Mouse (Mus musculus) limb, embryonic 10.5 days (tissue): Measurements from ENCODE around the gene Bcl2l15. TPM values are rescaled to one million over a fixed set of nuclear protein-coding genes. Genes with fewer than 3 reads are reported as not detected.

Experiments
- DNase-seq: peaks from one replicate; pipeline ENCODE4 v3.0.0-alpha.2; 2017; ENCODE audit warnings: low spot score
- H3K27ac ChIP-seq: fragments of 300-500 bp; sonication (generic); 2 replicates; pipeline ENCODE4 v1.5.1; 2016; ENCODE audit warnings: mild to moderate bottlenecking
- H3K27me3 ChIP-seq: fragments of 300-500 bp; sonication (generic); 2 replicates; pipeline ENCODE4 v1.6.1; 2016; ENCODE audit warnings: low read depth, mild to moderate bottlenecking; ENCODE audit not compliant: poor library complexity, severe bottlenecking
- H3K36me3 ChIP-seq: fragments of 300-500 bp; sonication (generic); 2 replicates; pipeline ENCODE4 v1.6.1; 2016; ENCODE audit warnings: mild to moderate bottlenecking, moderate library complexity
- H3K4me1 ChIP-seq: fragments of 300-500 bp; sonication (generic); 2 replicates; pipeline ENCODE4 v1.6.1; 2016
- H3K4me3 ChIP-seq: fragments of 300-500 bp; sonication (generic); 2 replicates; pipeline ENCODE4 v1.5.1; 2016; ENCODE audit warnings: mild to moderate bottlenecking, moderate library complexity
- H3K9me3 ChIP-seq: fragments of 300-500 bp; sonication (generic); replicated peaks from 2 replicates; pipeline ENCODE4 v1.6.1; 2016; ENCODE audit warnings: mild to moderate bottlenecking
- WGBS: fragments of 180-500 bp; shearing (Covaris S2); methylation state at CpG from one replicate; pipeline ENCODE4 v1.1.7; 2016; 5-methylcytosine and 5-hydroxymethylcytosine counted together
- polyA plus RNA-seq: library from polyadenylated mRNA; unstranded; fragments of >200 nt; fragmentation: Nextera tagmentation; extraction: Ambion mirVana; gene quantifications from 2 replicates; pipeline ENCODE4 v1.2.1, GENCODE M21; 2016

Bcl2l15 gene
- polyA plus RNA-seq, 1 experiment from 2014 or later: 0.15 TPM

DNA sequence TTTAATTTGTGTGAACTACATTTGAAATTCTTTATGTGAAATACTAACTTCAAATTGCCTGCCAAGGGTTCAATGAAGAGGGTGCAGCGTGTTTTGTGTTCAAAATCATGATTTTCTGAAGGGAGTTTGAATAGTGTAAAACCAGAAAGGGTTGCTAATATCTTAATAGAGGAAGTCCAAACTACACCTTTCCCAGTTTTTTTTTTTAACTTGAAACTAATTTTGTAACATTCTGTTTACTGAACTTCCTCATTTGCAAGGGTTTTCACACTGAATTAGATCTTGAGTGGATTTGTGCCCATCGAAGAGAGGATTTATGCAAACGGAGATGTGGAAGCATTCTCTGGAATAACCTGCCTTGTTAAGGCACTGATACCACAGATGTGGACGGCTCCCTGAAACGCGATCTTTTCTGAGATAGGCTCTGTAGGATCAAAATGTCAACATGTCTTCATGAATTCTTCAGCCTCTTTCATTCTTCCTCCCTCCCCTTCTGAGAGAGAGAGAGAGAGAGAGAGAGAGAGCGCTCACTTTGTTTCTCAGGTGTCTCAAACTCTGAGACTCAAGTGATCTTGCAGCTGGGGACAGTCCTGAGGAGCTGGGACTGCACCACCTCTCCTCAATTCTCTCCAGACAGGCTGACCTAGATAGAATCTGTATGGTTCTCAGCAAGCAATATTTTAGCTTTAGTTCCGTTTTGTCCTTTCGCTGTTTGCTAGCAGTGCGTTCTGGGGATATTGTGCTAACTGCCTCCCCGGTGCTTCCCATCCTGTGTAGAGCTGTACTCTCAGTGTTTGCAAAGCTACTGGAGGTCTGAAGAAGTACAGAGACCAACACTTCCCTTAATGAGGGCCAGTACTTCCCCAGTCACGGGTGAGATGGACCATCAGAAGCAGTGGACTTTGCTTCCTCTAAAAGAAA lies 26.7 kb downstream of the Bcl2l15 start, which contains the start of gene Ptpn22:
Gene Ptpn22 (plus strand): TSS at position 915 of the 921 bp plus-strand sequence.
- WGBS: 82% methylated on average over 12 of the region's 12 CpGs
- Histone ChIP-seq H3K36me3 (no peaks in the 10 kb centered on the region), H3K4me1 (no peaks in the 10 kb centered on the region), H3K4me3 (no peak within 1 kb of the TSS), H3K27ac (no peak within 1 kb of the TSS), H3K27me3 (no peaks in the 10 kb centered on the region), H3K9me3 (no peaks in the 10 kb centered on the region)
- no peak for DNase-seq

GRCm38 (mm10) chr3:103859851-103860391 lies 27.5 kb downstream of the Bcl2l15 start:
- Histone ChIP-seq H3K9me3 (no peaks in the 10 kb centered on the region), H3K4me3 (no peak overlapping the region), H3K36me3 (no peaks in the 10 kb centered on the region), H3K27me3 (no peaks in the 10 kb centered on the region), H3K27ac (no peak overlapping the region), H3K4me1 (no peaks in the 10 kb centered on the region)
- DNase-seq: no peak
- WGBS: 83% methylated on average over 6 of the region's 6 CpGs

- Histone ChIP-seq H3K4me1 (no peaks in the 10 kb centered on the region), H3K4me3 (no peak overlapping the region), H3K9me3 (no peaks in the 10 kb centered on the region), H3K27me3 (no peaks in the 10 kb centered on the region), H3K36me3 (no peaks in the 10 kb centered on the region), H3K27ac (no peak overlapping the region)
- no peak for DNase-seq
- 77% methylated on average over 4 of the region's 4 CpGs for WGBS
Observed at GRCm38 (mm10) chr3:103862721-103863220, 30.4 kb downstream of the Bcl2l15 start.

DNA sequence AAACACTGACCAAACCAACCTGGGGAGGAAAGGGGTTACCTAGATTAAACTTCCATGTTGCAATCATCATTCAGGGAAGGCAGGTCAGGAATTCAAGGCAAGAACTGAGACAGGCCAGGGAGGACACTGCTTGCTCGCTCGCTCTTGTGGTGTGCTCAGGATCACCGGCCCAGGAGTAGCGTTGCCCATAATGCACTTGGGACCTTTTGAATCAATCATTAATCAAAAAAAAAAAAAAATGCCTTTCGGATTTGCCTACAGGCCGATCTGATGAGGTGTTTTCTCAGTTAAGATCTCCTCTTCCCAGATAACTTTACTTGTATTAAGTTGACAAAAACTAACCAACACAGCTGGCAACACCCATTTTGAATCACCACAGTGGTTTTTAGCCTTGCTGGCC lies 31.8 kb downstream of the Bcl2l15 start:
- H3K4me1 ChIP-seq: no peaks in the 10 kb centered on the region
- H3K27ac ChIP-seq: no peak overlapping the region
- no peak for DNase-seq
- H3K27me3 ChIP-seq: no peaks in the 10 kb centered on the region
- 91% methylated on average over 6 of the region's 6 CpGs for WGBS
- no peaks in the 10 kb centered on the region for H3K9me3 ChIP-seq
- H3K4me3 ChIP-seq: no peak overlapping the region
- no peaks in the 10 kb centered on the region for H3K36me3 ChIP-seq

DNA sequence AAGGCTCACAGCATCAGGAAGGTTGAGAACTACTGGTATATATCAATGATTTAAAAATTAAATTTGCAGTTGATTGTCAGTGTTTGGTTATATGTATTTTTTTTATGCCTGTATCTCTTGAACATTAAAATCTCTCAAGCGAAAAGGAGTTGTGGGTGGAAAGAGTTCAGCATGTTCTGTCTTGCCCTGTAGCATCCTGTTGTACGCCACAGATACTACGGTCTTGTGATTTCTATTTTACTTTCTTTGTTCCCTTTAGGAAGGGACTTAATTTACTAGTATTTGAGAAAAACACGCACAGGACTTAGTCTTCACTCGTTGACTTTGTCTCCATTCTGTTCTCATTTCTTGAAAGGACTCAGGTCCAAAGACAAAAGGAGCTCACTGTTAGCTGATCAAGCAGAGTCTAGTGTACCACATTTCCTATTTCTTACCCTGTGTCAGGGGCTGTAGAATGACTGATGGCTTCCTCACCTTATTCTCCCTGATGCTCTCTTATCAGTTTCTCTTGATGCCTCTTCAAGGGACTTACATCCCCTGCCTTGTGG lies 35.1 kb downstream of the Bcl2l15 start:
- no peaks in the 10 kb centered on the region for H3K27me3 ChIP-seq
- H3K4me3 ChIP-seq: no peak overlapping the region
- no peaks in the 10 kb centered on the region for H3K36me3 ChIP-seq
- H3K9me3 ChIP-seq: no peaks in the 10 kb centered on the region
- no peak for DNase-seq
- H3K4me1 ChIP-seq: no peaks in the 10 kb centered on the region
- WGBS: 91% methylated on average over 5 of the region's 5 CpGs
- no peak overlapping the region for H3K27ac ChIP-seq

DNA sequence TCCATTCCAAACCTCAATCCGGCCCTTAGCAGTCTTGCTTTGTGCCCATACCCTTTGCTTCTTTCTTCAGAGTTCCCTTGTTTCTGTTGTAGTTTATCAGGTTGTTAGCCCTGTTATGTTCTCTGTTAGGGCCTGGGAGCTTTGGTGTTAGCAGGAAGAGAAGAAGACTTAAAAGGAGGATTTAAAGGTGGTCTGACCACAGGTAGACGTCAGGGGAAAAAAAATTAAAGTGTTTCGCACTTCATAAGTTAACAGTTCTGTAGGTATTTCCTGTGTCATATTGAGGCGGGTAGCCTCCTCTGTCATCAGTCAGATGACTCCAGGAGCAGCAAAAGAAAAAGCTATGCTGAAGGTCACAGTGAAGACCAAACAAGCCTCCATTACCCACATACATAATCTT lies 35.6 kb downstream of the Bcl2l15 start:
- no peak overlapping the region for H3K4me3 ChIP-seq
- H3K4me1 ChIP-seq: no peaks in the 10 kb centered on the region
- 81% methylated on average over 4 of the region's 4 CpGs for WGBS
- no peaks in the 10 kb centered on the region for H3K9me3 ChIP-seq
- DNase-seq: no peak
- no peaks in the 10 kb centered on the region for H3K36me3 ChIP-seq
- H3K27me3 ChIP-seq: no peaks in the 10 kb centered on the region
- no peak overlapping the region for H3K27ac ChIP-seq

GRCm38 (mm10) chr3:103872663-103873098 lies 40.3 kb downstream of the Bcl2l15 start:
- WGBS: 80% methylated on average over 3 of the region's 3 CpGs
- no peak for DNase-seq
- Histone ChIP-seq H3K27ac (no peak overlapping the region), H3K4me3 (no peak overlapping the region), H3K4me1 (no peaks in the 10 kb centered on the region), H3K27me3 (no peaks in the 10 kb centered on the region), H3K9me3 (no peaks in the 10 kb centered on the region), H3K36me3 (no peaks in the 10 kb centered on the region)

GRCm38 (mm10) chr3:103874329-103874728 lies 41.9 kb downstream of the Bcl2l15 start:
- no peak for DNase-seq
- H3K4me1 ChIP-seq: no peaks in the 10 kb centered on the region
- H3K4me3 ChIP-seq: no peak overlapping the region
- no peak overlapping the region for H3K27ac ChIP-seq
- no peaks in the 10 kb centered on the region for H3K27me3 ChIP-seq
- H3K36me3 ChIP-seq: no peaks in the 10 kb centered on the region
- 75% methylated on average over 7 of the region's 7 CpGs for WGBS
- no peaks in the 10 kb centered on the region for H3K9me3 ChIP-seq

DNA sequence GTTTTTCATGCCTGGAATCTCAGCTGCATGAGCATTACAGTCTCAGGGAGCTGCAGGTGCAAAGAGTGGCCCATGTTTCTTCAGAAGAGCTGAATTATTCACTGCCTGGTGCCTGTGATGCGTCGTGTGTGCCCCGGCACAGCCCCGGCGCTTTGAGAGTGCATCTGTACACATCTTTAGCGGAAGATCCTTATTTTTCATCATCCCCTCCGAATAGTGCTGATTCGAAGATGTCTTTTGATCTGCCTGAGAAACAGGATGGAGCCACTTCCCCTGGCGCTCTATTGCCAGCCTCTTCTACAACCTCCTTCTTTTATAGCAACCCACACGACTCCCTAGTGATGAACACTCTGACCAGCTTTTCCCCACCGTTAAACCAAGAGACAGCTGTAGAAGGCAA lies 53.5 kb downstream of the Bcl2l15 start:
- Histone ChIP-seq H3K4me3 (no peak overlapping the region), H3K9me3 (no peaks in the 10 kb centered on the region), H3K36me3 (no peaks in the 10 kb centered on the region), H3K4me1 (no peaks in the 10 kb centered on the region), H3K27ac (no peak overlapping the region), H3K27me3 (no peaks in the 10 kb centered on the region)
- whole genome bisulfite sequencing: 81% methylated on average over 11 of the region's 11 CpGs
- no peak for DNase-seq

- H3K27ac ChIP-seq: no peak overlapping the region
- no peaks in the 10 kb centered on the region for H3K27me3 ChIP-seq
- H3K9me3 ChIP-seq: no peaks in the 10 kb centered on the region
- no peak overlapping the region for H3K4me3 ChIP-seq
- no peaks in the 10 kb centered on the region for H3K36me3 ChIP-seq
- 36% methylated on average over 3 of the region's 3 CpGs for WGBS
- H3K4me1 ChIP-seq: no peaks in the 10 kb centered on the region; the same call in 1 of the 2 replicates
- no peak for DNase-seq
Observed at GRCm38 (mm10) chr3:103887581-103887980, 55.2 kb downstream of the Bcl2l15 start.

DNA sequence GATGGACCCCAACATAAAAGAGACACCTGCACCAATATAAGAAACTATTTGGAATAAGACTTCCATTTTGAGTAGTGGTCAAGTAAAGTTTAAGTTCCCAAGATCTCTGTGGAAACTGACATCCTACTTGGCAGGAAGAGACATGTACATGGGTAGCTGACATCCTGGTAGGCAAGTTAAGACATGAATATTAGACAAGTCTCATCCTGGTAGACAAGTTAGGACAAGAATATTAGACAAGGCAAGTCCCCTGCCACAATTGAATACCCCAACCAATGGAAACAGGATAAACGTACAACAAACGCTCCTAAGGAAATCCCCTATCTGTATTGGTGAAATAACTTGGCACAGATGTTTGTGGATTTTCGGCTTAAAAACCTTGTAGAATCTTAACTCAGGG lies 61.0 kb downstream of the Bcl2l15 start:
- Histone ChIP-seq H3K4me1 (no peaks in the 10 kb centered on the region; the same call in 1 of the 2 replicates), H3K36me3 (no peaks in the 10 kb centered on the region), H3K27me3 (no peaks in the 10 kb centered on the region), H3K4me3 (no peak overlapping the region), H3K27ac (no peak overlapping the region), H3K9me3 (no peaks in the 10 kb centered on the region)
- no peak for DNase-seq
- WGBS: 97% methylated on average over 3 of the region's 3 CpGs
